Mouse (Mus musculus): ENCODE measurements around the gene Il23a.

- no peak for TF ChIP-seq CTCF (IDR thresholded peaks at IDR 0.05; ENCODE audit: extremely low read depth, insufficient read length, insufficient replicate concordance, low read depth, low read length)
- no peak for TF ChIP-seq POLR2A (IDR thresholded peaks at IDR 0.05; ENCODE audit: low read depth, low read length)
Observed at GRCm38 (mm10) chr10:128338948-128339347, 40.4 kb upstream of the Il23a start.

Data from small intestine, adult 2 months (tissue).